Mouse (Mus musculus) forebrain, embryonic 15.5 days (tissue): ENCODE measurements around the gene Cd180. TPM values are rescaled to one million over a fixed set of nuclear protein-coding genes. Genes with fewer than 3 reads are reported as not detected.
"Not testable (repeated sequence)": the region's sequence is repeated elsewhere in the genome, so short reads cannot be mapped to it uniquely, and the experiment has no call there.

Experiments
- ATAC-seq: fragments of 200-750 bp; cut with Nextera tagmentation; replicated peaks from 2 replicates; pipeline ENCODE4 v1.8.0; 2017; ENCODE audit warnings: mild to moderate bottlenecking, moderate TSS enrichment, moderate library complexity
- H3K27ac ChIP-seq: fragments of 300-500 bp; sonication (generic); replicated peaks from 2 replicates; pipeline ENCODE4 v1.5.1; 2015; ENCODE audit warnings: mild to moderate bottlenecking, inconsistent platforms
- H3K27me3 ChIP-seq: fragments of 300-500 bp; sonication (generic); 2 replicates; pipeline ENCODE4 v1.6.1; 2015; ENCODE audit warnings: inconsistent platforms
- H3K36me3 ChIP-seq: fragments of 300-500 bp; sonication (generic); 2 replicates; pipeline ENCODE4 v1.6.1; 2015; ENCODE audit warnings: mild to moderate bottlenecking, inconsistent platforms
- H3K4me1 ChIP-seq: fragments of 300-500 bp; sonication (generic); 2 replicates; pipeline ENCODE4 v1.6.1; 2015; ENCODE audit warnings: inconsistent platforms
- H3K4me2 ChIP-seq: fragments of 300-500 bp; sonication (generic); replicated peaks from 2 replicates; pipeline ENCODE4 v1.6.1; 2015; ENCODE audit warnings: mild to moderate bottlenecking, inconsistent platforms
- H3K4me3 ChIP-seq: fragments of 300-500 bp; sonication (generic); 2 replicates; pipeline ENCODE4 v1.5.1; 2015; ENCODE audit warnings: mild to moderate bottlenecking, inconsistent platforms
- H3K9ac ChIP-seq: fragments of 300-500 bp; sonication (generic); replicated peaks from 2 replicates; pipeline ENCODE4 v1.6.1; 2015; ENCODE audit warnings: mild to moderate bottlenecking, inconsistent platforms
- H3K9me3 ChIP-seq: fragments of 300-500 bp; sonication (generic); 2 replicates; pipeline ENCODE4 v1.6.1; 2016; ENCODE audit warnings: inconsistent platforms
- WGBS: fragments of 180-500 bp; shearing (Covaris S2); methylation state at CpG from one replicate; pipeline ENCODE4 v1.1.7; 2015; ENCODE audit warnings: mixed read lengths; 5-methylcytosine and 5-hydroxymethylcytosine counted together
- polyA plus RNA-seq: library from polyadenylated mRNA; unstranded; fragments of >200 nt; fragmentation: Nextera tagmentation; extraction: Ambion mirVana; gene quantifications from 2 replicates; pipeline ENCODE4 v1.2.1, GENCODE M21; 2015

Cd180 gene
- polyA plus RNA-seq, 1 experiment from 2014 or later, result 0.23 TPM

- H3K4me1 ChIP-seq, result no peaks in the 10 kb centered on the region
- ATAC-seq, result no peak
- H3K27me3 ChIP-seq, result no peaks in the 10 kb centered on the region
- H3K4me3 ChIP-seq, result peak overlapping the region; percentile 14
- H3K27ac ChIP-seq, result no peak overlapping the region
- peak overlapping the region; percentile 17; the same call in 1 of the 2 replicates for H3K4me2 ChIP-seq
- H3K36me3 ChIP-seq, result no peaks in the 10 kb centered on the region
- H3K9me3 ChIP-seq, result no peaks in the 10 kb centered on the region
- 64% methylated on average over 18 of the region's 18 CpGs for WGBS
- no peak overlapping the region for H3K9ac ChIP-seq
Measured at GRCm38 (mm10) chr13:102665588-102666232, 27.6 kb upstream of the Cd180 start.

- no peak overlapping the region for H3K9ac ChIP-seq
- ATAC-seq, result no peak
- 91% methylated on average over 12 of the region's 12 CpGs for WGBS
- H3K4me3 ChIP-seq, result no peak overlapping the region
- no peaks in the 10 kb centered on the region for H3K36me3 ChIP-seq
- no peak overlapping the region for H3K27ac ChIP-seq
- H3K9me3 ChIP-seq, result no peaks in the 10 kb centered on the region
- no peak overlapping the region for H3K4me2 ChIP-seq
- H3K27me3 ChIP-seq, result no peaks in the 10 kb centered on the region
- H3K4me1 ChIP-seq, result no peaks in the 10 kb centered on the region
Measured at GRCm38 (mm10) chr13:102666233-102666614, 27.1 kb upstream of the Cd180 start.

- no peak overlapping the region for H3K9ac ChIP-seq
- no peak overlapping the region for H3K4me2 ChIP-seq
- WGBS, result 87% methylated on average over 4 of the region's 4 CpGs
- no peak overlapping the region for H3K27ac ChIP-seq
- no peak for ATAC-seq
- no peak overlapping the region for H3K4me3 ChIP-seq
- H3K36me3 ChIP-seq, result no peaks in the 10 kb centered on the region
- H3K27me3 ChIP-seq, result no peaks in the 10 kb centered on the region
- H3K4me1 ChIP-seq, result no peaks in the 10 kb centered on the region
- H3K9me3 ChIP-seq, result no peaks in the 10 kb centered on the region
Measured at GRCm38 (mm10) chr13:102666731-102667130, 26.6 kb upstream of the Cd180 start.

GRCm38 (mm10) chr13:102667401-102667800 is 26.0 kb upstream of the Cd180 start:
- Histone ChIP-seq H3K9me3 (no peaks in the 10 kb centered on the region), H3K4me1 (no peaks in the 10 kb centered on the region), H3K4me2 (no peak overlapping the region), H3K9ac (no peak overlapping the region), H3K27ac (no peak overlapping the region), H3K4me3 (no peak overlapping the region), H3K36me3 (no peaks in the 10 kb centered on the region), H3K27me3 (no peaks in the 10 kb centered on the region)
- WGBS, result 88% methylated on average over 4 of the region's 4 CpGs
- ATAC-seq, result no peak

- Histone ChIP-seq H3K4me2 (no peak overlapping the region), H3K36me3 (no peaks in the 10 kb centered on the region), H3K4me3 (no peak overlapping the region), H3K9ac (no peak overlapping the region), H3K27me3 (no peaks in the 10 kb centered on the region), H3K9me3 (no peaks in the 10 kb centered on the region), H3K4me1 (no peaks in the 10 kb centered on the region), H3K27ac (no peak overlapping the region)
- ATAC-seq, result no peak
- WGBS, result 88% methylated on average over 9 of the region's 9 CpGs
Measured at GRCm38 (mm10) chr13:102667842-102668241, 25.5 kb upstream of the Cd180 start.

- Histone ChIP-seq H3K27ac (no peak overlapping the region), H3K4me3 (no peak overlapping the region), H3K36me3 (no peaks in the 10 kb centered on the region), H3K4me1 (no peaks in the 10 kb centered on the region), H3K4me2 (no peak overlapping the region), H3K9ac (no peak overlapping the region), H3K27me3 (no peaks in the 10 kb centered on the region), H3K9me3 (no peaks in the 10 kb centered on the region)
- WGBS, result 88% methylated on average over 6 of the region's 6 CpGs
- no peak for ATAC-seq
Measured at GRCm38 (mm10) chr13:102668933-102669332, 24.4 kb upstream of the Cd180 start.

- no peaks in the 10 kb centered on the region for H3K4me1 ChIP-seq
- no peaks in the 10 kb centered on the region for H3K36me3 ChIP-seq
- H3K27ac ChIP-seq, result no peak overlapping the region
- no peaks in the 10 kb centered on the region for H3K9me3 ChIP-seq
- H3K4me3 ChIP-seq, result no peak overlapping the region
- H3K4me2 ChIP-seq, result no peak overlapping the region
- H3K9ac ChIP-seq, result no peak overlapping the region
- ATAC-seq, result no peak
- 44% methylated on average over 14 of the region's 14 CpGs for WGBS
- H3K27me3 ChIP-seq, result no peaks in the 10 kb centered on the region
Measured at GRCm38 (mm10) chr13:102669522-102670256, 23.7 kb upstream of the Cd180 start.

- H3K9ac ChIP-seq, result no peak overlapping the region
- ATAC-seq, result no peak
- no peaks in the 10 kb centered on the region for H3K36me3 ChIP-seq
- 83% methylated on average over 7 of the region's 7 CpGs for whole genome bisulfite sequencing
- H3K4me1 ChIP-seq, result no peaks in the 10 kb centered on the region
- H3K4me2 ChIP-seq, result no peak overlapping the region
- no peak overlapping the region for H3K4me3 ChIP-seq
- H3K27me3 ChIP-seq, result no peaks in the 10 kb centered on the region
- no peak overlapping the region for H3K27ac ChIP-seq
- H3K9me3 ChIP-seq, result no peaks in the 10 kb centered on the region
Measured at GRCm38 (mm10) chr13:102670503-102670902, 22.9 kb upstream of the Cd180 start.

- H3K27ac ChIP-seq, result no peak overlapping the region
- H3K36me3 ChIP-seq, result no peaks in the 10 kb centered on the region
- H3K4me1 ChIP-seq, result no peaks in the 10 kb centered on the region
- no peaks in the 10 kb centered on the region for H3K27me3 ChIP-seq
- WGBS, result 91% methylated on average over 3 of the region's 3 CpGs
- H3K4me3 ChIP-seq, result no peak overlapping the region
- no peaks in the 10 kb centered on the region for H3K9me3 ChIP-seq
- H3K4me2 ChIP-seq, result no peak overlapping the region
- no peak for ATAC-seq
- no peak overlapping the region for H3K9ac ChIP-seq
Measured at GRCm38 (mm10) chr13:102674083-102674482, 19.3 kb upstream of the Cd180 start.

- H3K4me2 ChIP-seq, H3K9ac ChIP-seq, H3K9me3 ChIP-seq, H3K4me1 ChIP-seq, H3K27me3 ChIP-seq, H3K36me3 ChIP-seq, ATAC-seq, H3K4me3 ChIP-seq, H3K27ac ChIP-seq: not testable (repeated sequence)
- 86% methylated on average over 4 of the region's 4 CpGs for WGBS
Measured at GRCm38 (mm10) chr13:102677602-102678001, 15.8 kb upstream of the Cd180 start.

- no peak overlapping the region for H3K9ac ChIP-seq
- H3K27me3 ChIP-seq, result no peaks in the 10 kb centered on the region
- 9% methylated on average over 2 of the region's 2 CpGs for WGBS
- ATAC-seq, result peak; percentile 83
- H3K4me1 ChIP-seq, result no peaks in the 10 kb centered on the region
- no peak overlapping the region for H3K4me2 ChIP-seq
- no peaks in the 10 kb centered on the region for H3K36me3 ChIP-seq
- no peak overlapping the region for H3K4me3 ChIP-seq
- no peak overlapping the region for H3K27ac ChIP-seq
- no peaks in the 10 kb centered on the region for H3K9me3 ChIP-seq
Measured at GRCm38 (mm10) chr13:102678482-102678881, 14.9 kb upstream of the Cd180 start.

GRCm38 (mm10) chr13:102684890-102685289 is 8.5 kb upstream of the Cd180 start:
- 84% methylated on average over 4 of the region's 4 CpGs for WGBS
- Histone ChIP-seq H3K27ac (no peak overlapping the region), H3K4me1 (no peaks in the 10 kb centered on the region), H3K27me3 (no peaks in the 10 kb centered on the region), H3K4me2 (no peak overlapping the region), H3K36me3 (no peaks in the 10 kb centered on the region), H3K4me3 (no peak overlapping the region), H3K9ac (no peak overlapping the region), H3K9me3 (no peaks in the 10 kb centered on the region)
- ATAC-seq, result no peak

GRCm38 (mm10) chr13:102688121-102688520 is 5.2 kb upstream of the Cd180 start:
- no peak overlapping the region for H3K4me2 ChIP-seq
- H3K4me1 ChIP-seq, result peaks cover 9% of the 10 kb centered on the region
- H3K27ac ChIP-seq, result no peak overlapping the region
- H3K9ac ChIP-seq, result no peak overlapping the region
- H3K27me3 ChIP-seq, result no peaks in the 10 kb centered on the region
- 97% methylated on average over 1 of the region's 1 CpGs for WGBS
- H3K36me3 ChIP-seq, result no peaks in the 10 kb centered on the region
- H3K9me3 ChIP-seq, result no peaks in the 10 kb centered on the region
- H3K4me3 ChIP-seq, result no peak overlapping the region
- ATAC-seq, result no peak
